Mouse (Mus musculus) G1E (cell line): ENCODE measurements around the gene Gm10337.

Source experiments
- CTCF ChIP-seq: IDR thresholded peaks from 2 replicates; pipeline ENCODE4 v1.5.1; 2012; ENCODE audit warnings: low read depth, low read length, inconsistent platforms, mixed read lengths
- POLR2AphosphoS5 ChIP-seq: IDR thresholded peaks from 2 replicates; pipeline ENCODE4 v1.6.1; 2012; ENCODE audit warnings: low read depth, low read length, inconsistent platforms; ENCODE audit not compliant: insufficient replicate concordance
- TAL1 ChIP-seq: conservative IDR thresholded peaks from 2 replicates; pipeline ENCODE4 v1.6.1; 2012; ENCODE audit warnings: low read depth, low read length, inconsistent platforms, mixed read lengths

- peak; percentile 88 for TF ChIP-seq CTCF
- no peak for TF ChIP-seq TAL1
- TF ChIP-seq POLR2AphosphoS5, result no peak
These were observed 21.5 kb downstream of the Gm10337 start, which contains the start of gene Npff for GRCm38 (mm10) chr15:102524892-102525485.
